Mouse (Mus musculus): ENCODE data around the gene Incenp.
"Not testable (repeated sequence)": the region's sequence is repeated elsewhere in the genome, so short reads cannot be mapped to it uniquely, and the experiment has no call there.

The Incenp gene

GRCm38 (mm10) chr19:9918176-9918861, 19.0 kb upstream of the Incenp start:
- no peak for DNase-seq (ENCODE audit: low spot score)

DNA sequence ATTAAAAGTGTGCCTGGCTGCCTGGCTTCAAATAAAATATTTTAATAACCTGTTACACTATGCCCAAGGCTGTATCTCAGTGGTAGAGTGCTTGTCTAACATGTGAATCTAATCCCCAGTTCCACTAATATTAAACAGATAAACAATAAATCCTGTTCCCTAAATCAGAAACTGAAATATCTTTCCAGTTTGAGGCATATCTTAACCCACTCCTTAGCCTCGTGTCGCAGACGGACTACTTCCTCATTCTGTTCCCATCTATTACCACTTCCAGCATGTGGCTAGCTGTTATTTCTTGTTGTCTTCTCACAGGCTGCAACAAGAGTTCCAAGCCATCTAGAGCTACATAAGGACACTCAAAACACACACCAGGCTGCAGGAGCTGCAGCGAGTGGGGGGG, 18.4 kb upstream of the Incenp start:
- no peak for DNase-seq (ENCODE audit: low spot score)

GRCm38 (mm10) chr19:9915935-9916334, 16.6 kb upstream of the Incenp start:
- DNase-seq (ENCODE audit: low spot score): peak; percentile 54

GRCm38 (mm10) chr19:9914346-9914745, 15.0 kb upstream of the Incenp start:
- no peak for DNase-seq (ENCODE audit: low spot score)

GRCm38 (mm10) chr19:9913784-9914183, 14.4 kb upstream of the Incenp start:
- no peak for DNase-seq (ENCODE audit: low spot score)

DNA sequence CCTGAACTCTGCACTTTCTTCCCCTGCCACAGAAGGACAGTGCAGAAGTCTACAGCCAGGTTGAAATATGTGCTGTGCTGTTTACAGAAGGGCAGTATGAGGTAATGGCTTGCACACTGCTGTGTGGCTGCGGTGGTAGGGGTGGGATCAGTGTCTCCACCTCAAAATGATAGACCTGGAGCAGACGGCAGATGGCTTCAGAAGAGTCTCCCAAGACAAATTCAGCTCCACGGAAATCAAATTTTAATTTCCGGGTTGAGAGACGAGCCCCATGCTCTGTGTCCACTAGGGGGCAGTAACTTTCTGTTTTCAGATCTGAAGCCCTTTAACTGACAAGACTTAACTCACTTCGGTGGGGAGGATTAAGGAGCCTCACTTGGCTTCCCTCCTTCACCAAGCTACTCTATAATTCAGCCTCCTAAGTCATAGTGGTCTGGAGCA, 12.0 kb upstream of the Incenp start:
- DNase-seq (ENCODE audit: low spot score): no peak

DNA sequence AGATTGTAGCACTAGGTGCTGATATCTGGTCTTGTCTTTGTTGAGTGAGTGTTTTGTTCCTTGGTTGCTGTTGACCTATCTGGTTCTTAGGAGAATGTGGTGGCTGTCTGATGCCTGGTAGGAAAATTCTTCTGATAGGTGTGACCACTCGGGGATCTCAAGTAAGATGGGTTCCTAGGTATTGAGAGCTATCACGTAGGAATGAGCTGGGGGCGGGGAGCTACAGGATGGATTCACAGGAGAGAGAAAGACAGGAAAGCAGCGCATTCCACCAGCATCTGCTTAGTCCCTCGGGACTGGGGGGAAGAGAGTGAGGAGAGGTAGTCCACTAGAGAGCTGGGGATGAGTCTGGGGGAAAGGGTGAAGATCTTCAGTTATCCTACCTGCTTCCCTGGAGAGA, 10.0 kb upstream of the Incenp start:
- no peak for DNase-seq (ENCODE audit: low spot score)

DNA sequence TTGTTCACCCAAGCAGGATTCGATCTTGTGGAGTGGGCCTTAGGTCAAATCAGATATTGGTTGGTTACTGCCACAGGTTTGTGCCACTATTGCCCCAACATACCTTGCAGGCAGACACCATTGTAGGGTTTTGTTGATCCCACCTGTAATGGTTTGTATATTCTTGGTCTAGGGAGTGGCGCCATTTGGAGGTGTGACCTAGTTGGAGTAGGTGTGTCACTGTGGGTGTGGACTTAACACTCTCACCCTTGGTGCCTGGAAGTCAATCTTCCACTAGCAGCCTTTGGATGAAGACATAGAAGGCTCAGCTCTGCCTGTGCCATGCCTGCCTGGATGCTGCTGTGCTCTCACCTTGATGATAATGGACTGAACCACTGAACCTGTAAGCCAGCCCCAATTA, 1.3 kb upstream of the Incenp start:
- not testable (repeated sequence) for DNase-seq (ENCODE audit: low spot score)

- DNase-seq (ENCODE audit: low spot score): no peak
Measured at GRCm38 (mm10) chr19:9899780-9900146, 412 bp upstream of the Incenp start.

GRCm38 (mm10) chr19:9898339-9899066, 848 bp downstream of the Incenp start:
- no peak for DNase-seq (ENCODE audit: low spot score)

GRCm38 (mm10) chr19:9896067-9896466, 3.3 kb downstream of the Incenp start:
- no peak for DNase-seq (ENCODE audit: low spot score)

DNA sequence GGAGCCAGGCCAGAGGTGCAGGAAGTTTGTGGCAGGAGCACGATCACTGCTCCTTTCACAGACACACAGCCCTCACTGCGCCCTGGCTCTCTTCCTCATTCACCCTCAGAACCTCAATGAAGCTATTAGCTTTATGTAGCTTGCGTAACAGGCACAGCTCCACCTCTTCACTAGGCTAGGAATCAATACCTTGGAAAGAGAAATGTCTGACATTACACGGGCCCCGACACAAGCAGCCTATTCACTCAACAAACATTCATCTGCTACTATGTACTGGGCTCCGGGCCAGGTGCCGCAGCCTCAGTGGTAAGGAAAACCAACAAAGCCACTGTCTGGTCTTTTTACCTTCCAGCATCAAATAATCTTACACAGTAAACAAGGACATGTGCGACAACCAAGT, 12.6 kb downstream of the Incenp start:
- DNase-seq (ENCODE audit: low spot score): no peak

DNA sequence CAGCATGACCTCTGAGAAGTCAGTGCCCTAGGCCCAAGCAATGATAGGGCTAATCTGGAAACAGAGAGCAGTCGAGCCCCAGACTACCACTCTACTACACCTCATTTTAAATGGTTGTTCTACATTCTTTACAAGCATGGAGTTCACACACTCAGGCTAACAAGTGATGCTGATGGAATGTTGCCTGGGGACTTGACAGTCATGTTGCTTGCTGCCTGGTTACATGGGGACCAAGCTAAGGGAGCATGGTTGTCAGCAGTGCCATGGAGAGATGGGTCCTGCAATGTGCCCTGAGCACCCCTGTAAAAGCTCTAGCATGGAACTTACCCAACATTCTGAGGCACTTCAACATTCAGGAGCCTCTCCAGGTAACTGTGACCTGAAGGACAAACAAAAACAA, 13.0 kb downstream of the Incenp start:
- no peak for DNase-seq (ENCODE audit: low spot score)

GRCm38 (mm10) chr19:9878186-9878835, 21.0 kb downstream of the Incenp start:
- DNase-seq (ENCODE audit: low spot score): no peak

- no peak for DNase-seq (ENCODE audit: low spot score)
Measured at GRCm38 (mm10) chr19:9865466-9865865, 33.9 kb downstream of the Incenp start.

GRCm38 (mm10) chr19:9864856-9865255, 34.5 kb downstream of the Incenp start:
- no peak for DNase-seq (ENCODE audit: low spot score)

DNA sequence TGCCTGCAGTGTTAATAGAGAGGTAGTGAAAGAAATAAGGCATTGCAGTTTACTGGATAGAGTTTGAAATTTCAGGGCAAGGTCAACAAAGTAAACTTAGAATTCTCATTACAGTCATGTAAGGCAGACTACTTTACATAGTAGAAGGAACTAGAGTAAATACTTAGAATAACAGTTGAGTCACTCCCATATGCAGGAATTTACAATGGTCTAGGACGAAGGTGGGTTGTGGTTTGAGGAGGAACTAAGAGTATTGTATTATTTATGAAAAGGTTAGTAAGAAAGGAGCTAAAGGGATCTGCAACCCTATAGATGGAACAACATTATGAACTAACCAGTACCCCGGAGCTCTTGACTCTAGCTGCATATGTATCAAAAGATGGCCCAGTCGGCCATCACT, 38.5 kb downstream of the Incenp start:
- not testable (repeated sequence) for DNase-seq (ENCODE audit: low spot score)

DNA sequence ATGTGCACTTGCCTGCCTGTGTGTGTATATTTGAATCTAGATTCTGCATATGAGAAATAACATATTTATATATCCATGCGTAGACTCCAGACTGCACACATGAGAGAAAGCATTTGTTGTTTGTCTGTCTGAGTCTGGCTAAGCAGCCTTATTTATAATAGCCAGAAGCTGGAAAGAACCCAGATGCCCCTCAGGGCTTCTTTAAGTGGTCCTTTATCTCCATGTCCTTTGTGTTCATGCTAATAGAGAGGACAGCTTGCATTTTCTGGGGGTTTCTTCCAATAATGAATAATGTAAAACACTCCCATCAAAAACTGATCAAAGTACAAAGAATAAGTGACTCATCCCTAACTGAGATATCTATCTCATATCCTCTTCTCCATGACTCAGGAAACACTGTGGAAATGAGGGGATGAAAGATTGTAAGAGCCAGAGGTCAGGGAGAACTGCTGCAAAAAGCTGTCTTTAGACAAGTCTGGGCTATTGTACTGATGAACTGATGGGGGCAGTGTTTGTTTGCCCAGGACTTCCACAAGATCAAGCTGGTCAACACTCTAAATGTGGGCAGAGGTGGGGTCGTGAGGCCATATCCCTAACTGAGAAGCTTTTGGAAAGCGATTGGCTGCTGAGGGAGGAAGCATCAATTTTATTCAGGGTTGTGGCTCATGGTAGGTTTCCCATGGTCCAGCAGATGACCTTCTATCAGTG, 49.8 kb downstream of the Incenp start:
- not testable (repeated sequence) for DNase-seq (ENCODE audit: low spot score)

DNA sequence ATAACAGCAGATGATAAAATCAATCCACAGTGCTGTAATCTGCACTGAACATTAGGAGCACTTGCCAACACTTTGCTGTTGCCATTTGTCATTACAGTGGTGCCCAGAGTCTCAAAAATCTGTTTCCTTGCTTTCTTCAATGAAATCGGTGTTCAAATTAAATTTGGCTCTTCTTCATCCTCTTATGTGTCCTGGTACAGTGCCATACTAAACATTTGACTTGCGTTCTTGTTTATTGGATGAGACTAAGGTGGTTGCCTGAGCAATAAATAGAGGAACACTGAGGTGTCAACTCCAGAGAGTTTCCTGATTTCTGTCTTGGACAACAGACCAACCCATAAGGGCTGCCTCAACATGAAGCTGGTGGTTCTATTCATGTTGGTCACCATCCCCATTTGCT, 52.1 kb downstream of the Incenp start, which contains the start of gene Scgb2a2:
Gene Scgb2a2, plus strand, starts transcription at position 301 of the 400 bp plus-strand sequence.
- DNase-seq (ENCODE audit: low spot score): no peak

GRCm38 (mm10) chr19:9837341-9837715, 62.0 kb downstream of the Incenp start:
- no peak for DNase-seq (ENCODE audit: low spot score)

DNA sequence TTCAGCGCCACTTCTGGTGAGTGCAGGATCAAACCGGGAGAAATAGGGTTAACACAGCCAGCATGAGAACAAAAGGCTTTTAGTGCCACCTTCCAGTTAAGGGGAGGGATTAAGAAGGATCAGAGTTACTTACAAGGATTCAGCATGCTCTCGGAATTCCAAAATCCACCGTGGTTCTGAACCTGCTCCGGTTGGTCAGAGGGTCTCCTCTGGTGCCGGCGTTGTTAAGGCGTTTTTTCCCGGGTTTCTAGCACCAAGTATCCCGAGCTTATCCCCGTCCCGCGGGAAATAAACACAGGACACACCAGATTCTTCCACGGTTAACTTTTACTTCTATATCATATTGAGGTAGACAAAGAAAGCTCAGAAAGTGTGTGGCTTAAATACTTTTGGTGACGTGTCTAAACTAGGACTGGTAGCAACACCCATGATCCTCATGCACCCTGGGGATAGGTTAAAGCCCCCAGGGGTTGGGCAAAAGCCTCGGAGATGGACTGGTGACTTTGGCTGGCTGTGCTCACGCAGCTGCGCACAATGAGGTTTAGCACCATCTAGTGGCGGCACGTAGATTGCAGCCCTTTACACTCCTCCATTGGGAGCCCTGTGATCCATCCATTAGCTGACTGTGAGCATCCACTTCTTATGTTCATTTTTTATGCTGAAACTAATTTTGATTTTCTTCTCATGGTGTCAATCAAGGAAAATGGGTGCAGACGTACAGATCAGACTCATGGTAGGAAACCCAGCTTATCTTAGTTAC, 62.6 kb downstream of the Incenp start:
- not testable (repeated sequence) for DNase-seq (ENCODE audit: low spot score)

Data from urinary bladder, postnatal 10 days (tissue).